Mouse (Mus musculus) CH12.LX (cell line): Measurements from ENCODE around the gene Mrps15. TPM values are rescaled to one million over a fixed set of nuclear protein-coding genes. Genes with fewer than 3 reads are reported as not detected.

Experiments
- DNase-seq: peaks from one replicate; pipeline ENCODE4 v3.0.0-alpha.2; 2013; ENCODE audit errors: extremely low read depth
- H3K27ac ChIP-seq: 2 replicates; pipeline ENCODE4 v1.5.1; 2012; ENCODE audit warnings: low read depth, mild to moderate bottlenecking, control low read depth, moderate library complexity; ENCODE audit not compliant: insufficient read depth
- H3K27me3 ChIP-seq: replicated peaks from 2 replicates; pipeline ENCODE3; 2012; ENCODE audit warnings: inconsistent platforms
- H3K36me3 ChIP-seq, 2 experiments: replicated peaks in 1 of 2; 2 replicates each; pipeline versions ENCODE3 to v1.6.1; 2012; ENCODE audit warnings: inconsistent platforms in 1 of 2, low read length in 1 of 2, mild to moderate bottlenecking in 1 of 2, mixed read lengths in 1 of 2, moderate library complexity in 1 of 2; ENCODE audit not compliant: control insufficient read depth in 1 of 2, insufficient read depth in 1 of 2
- H3K4me1 ChIP-seq, 2 experiments: 2 replicates each; pipeline ENCODE4 v1.6.1; 2012; ENCODE audit warnings: inconsistent platforms in 1 of 2, moderate library complexity in 1 of 2; ENCODE audit not compliant: insufficient read depth in 2 of 2, control insufficient read depth in 1 of 2
- H3K4me2 ChIP-seq: 2 replicates; pipeline ENCODE4 v1.6.1; 2012; ENCODE audit warnings: low read depth, mild to moderate bottlenecking, control low read depth; ENCODE audit not compliant: poor library complexity, insufficient read depth, severe bottlenecking
- H3K4me3 ChIP-seq, 3 experiments: fragments of 150-350 bp in 1 of 3; sonication (generic) in 1 of 3; replicated peaks in 1 of 3; 2 replicates each; pipeline versions ENCODE3 to v1.5.1; 2011 to 2012; ENCODE audit warnings: low read depth in 2 of 3, low read length in 2 of 3, mild to moderate bottlenecking in 2 of 3, moderate library complexity in 2 of 3, control low read depth in 1 of 3, improper control_type of control experiment in 1 of 3, inconsistent platforms in 1 of 3, mixed read lengths in 1 of 3; ENCODE audit not compliant: poor library complexity in 1 of 3
- H3K79me2 ChIP-seq: replicated peaks from 2 replicates; pipeline ENCODE4 v1.6.1; 2012; ENCODE audit warnings: mild to moderate bottlenecking, moderate library complexity; ENCODE audit not compliant: control insufficient read depth, poor library complexity, insufficient read depth, severe bottlenecking; ENCODE audit errors: extremely low read depth
- H3K9ac ChIP-seq: 2 replicates; pipeline ENCODE4 v1.6.1; 2012; ENCODE audit warnings: low read depth, mild to moderate bottlenecking, control low read depth, moderate library complexity; ENCODE audit not compliant: insufficient read depth
- H3K9me3 ChIP-seq: replicated peaks from 2 replicates; pipeline ENCODE3; 2012; ENCODE audit warnings: low read length, inconsistent platforms, mixed read lengths
- CHD1 ChIP-seq: IDR thresholded peaks from 2 replicates; pipeline ENCODE4 v1.6.1; 2012; ENCODE audit warnings: low read depth, low read length, improper control_type of control experiment, inconsistent platforms
- E2F4 ChIP-seq: IDR thresholded peaks from 2 replicates; pipeline ENCODE4 v1.6.1; 2011; ENCODE audit warnings: low read depth, low read length, improper control_type of control experiment; ENCODE audit not compliant: insufficient replicate concordance
- EP300 ChIP-seq: IDR thresholded peaks from 2 replicates; pipeline ENCODE4 v1.6.1; 2011; ENCODE audit warnings: low read length, improper control_type of control experiment
- HCFC1 ChIP-seq: IDR thresholded peaks from 2 replicates; pipeline ENCODE4 v1.6.1; 2012; ENCODE audit warnings: low read depth, mild to moderate bottlenecking, inconsistent platforms, low read length, improper control_type of control experiment
- JUN ChIP-seq: IDR thresholded peaks from 2 replicates; pipeline ENCODE4 v1.6.1; 2011; ENCODE audit warnings: low read depth, mild to moderate bottlenecking, low read length, improper control_type of control experiment, moderate library complexity; ENCODE audit not compliant: insufficient read depth
- JUND ChIP-seq: conservative IDR thresholded peaks from 2 replicates; pipeline ENCODE4 v1.6.1; 2011; ENCODE audit warnings: low read depth, low read length, improper control_type of control experiment
- KAT2A ChIP-seq: IDR thresholded peaks from 2 replicates; pipeline ENCODE4 v1.6.1; 2012; ENCODE audit warnings: low read length, improper control_type of control experiment, inconsistent platforms; ENCODE audit not compliant: insufficient replicate concordance
- MAFK ChIP-seq: IDR thresholded peaks from 2 replicates; pipeline ENCODE4 v1.6.1; 2011; ENCODE audit warnings: low read length, improper control_type of control experiment; ENCODE audit not compliant: insufficient replicate concordance
- MAZ ChIP-seq: IDR thresholded peaks from 2 replicates; pipeline ENCODE4 v1.6.1; 2012; ENCODE audit warnings: low read depth, mild to moderate bottlenecking, inconsistent platforms, low read length, improper control_type of control experiment, moderate library complexity
- NELFE ChIP-seq: IDR thresholded peaks from 2 replicates; pipeline ENCODE4 v1.6.1; 2011; ENCODE audit warnings: low read depth, low read length, improper control_type of control experiment
- NRF1 ChIP-seq: IDR thresholded peaks from 2 replicates; pipeline ENCODE4 v1.6.1; 2014; ENCODE audit warnings: low read depth, mild to moderate bottlenecking, inconsistent platforms, low read length, improper control_type of control experiment, moderate library complexity
- SIN3A ChIP-seq: IDR thresholded peaks from 2 replicates; pipeline ENCODE4 v1.6.1; 2012; ENCODE audit warnings: low read length, improper control_type of control experiment, inconsistent platforms
- SMC3 ChIP-seq: IDR thresholded peaks from 2 replicates; pipeline ENCODE4 v1.6.1; 2011; ENCODE audit warnings: low read depth, low read length, improper control_type of control experiment
- TBP ChIP-seq: conservative IDR thresholded peaks from 2 replicates; pipeline ENCODE4 v1.6.1; 2011; ENCODE audit warnings: low read depth, low read length, improper control_type of control experiment
- TCF12 ChIP-seq: IDR thresholded peaks from 2 replicates; pipeline ENCODE4 v1.6.1; 2014; ENCODE audit warnings: low read depth, mild to moderate bottlenecking, inconsistent platforms, low read length, improper control_type of control experiment
- USF1 ChIP-seq: IDR thresholded peaks from 2 replicates; pipeline ENCODE4 v1.6.1; 2014; ENCODE audit warnings: low read depth, mild to moderate bottlenecking, inconsistent platforms, low read length, improper control_type of control experiment
- USF2 ChIP-seq: conservative IDR thresholded peaks from 2 replicates; pipeline ENCODE4 v1.6.1; 2011; ENCODE audit warnings: low read depth, low read length, improper control_type of control experiment
- ZC3H11A ChIP-seq: IDR thresholded peaks from 2 replicates; pipeline ENCODE4 v1.6.1; 2012; ENCODE audit warnings: low read depth, mild to moderate bottlenecking, inconsistent platforms, low read length, improper control_type of control experiment
- dilution Hi-C: fragments of 300-500 bp; cut with MboI; formaldehyde crosslinking; loops from 2 replicates; pipeline ENCODE4 v1.14.3; 2020; ENCODE audit warnings: low sequenced_read_pairs; ENCODE audit not compliant: extremely low pct_unique_long_range_greater_than_20kb, extremely low pct_ligation_motif_present
- in situ Hi-C: fragments of 300-500 bp; cut with MboI; formaldehyde crosslinking; loops from 3 replicates; pipeline ENCODE4 v1.14.3; 2019; ENCODE audit warnings: low sequenced_read_pairs, low pct_ligation_motif_present, low pct_unique_long_range_greater_than_20kb, mixed read lengths
- polyA plus RNA-seq: library from polyadenylated mRNA; unstranded; fragments of >175 nt; gene quantifications from 2 replicates; pipeline ENCODE4 v1.2.1, GENCODE M21; 2012; ENCODE audit warnings: low read depth; ENCODE audit not compliant: insufficient read length
- total RNA-seq, 2 experiments: library from RNA; depleted of rRNA; stranded (reverse); fragments of 300-350 nt in 1 of 2; fragments of >200 nt in 1 of 2; gene quantifications; 2 replicates each; pipeline ENCODE4 v1.2.3; 2012 to 2014

Mrps15 gene
- total and polyA plus RNA-seq, 3 experiments = 89.6 to 113 (median 102) TPM

DNA sequence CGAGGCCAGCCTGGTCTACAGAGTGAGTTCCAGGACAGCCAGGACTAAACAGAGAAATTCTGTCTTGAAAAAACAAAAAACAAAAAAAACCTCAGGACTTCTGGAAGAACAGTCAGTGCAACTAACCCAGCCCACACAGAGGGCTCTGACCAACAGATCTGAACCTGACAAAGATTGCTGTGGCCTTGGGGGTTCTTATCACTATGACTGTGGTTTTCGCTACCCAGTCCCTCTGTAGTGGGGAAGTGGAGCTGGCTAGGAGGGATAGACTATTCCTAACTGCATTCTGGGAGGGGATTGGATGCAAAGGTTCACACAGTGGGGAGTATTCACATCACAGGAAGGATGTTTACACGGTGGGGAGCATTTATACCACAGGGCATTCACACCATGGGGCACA is 17.7 kb upstream of the Mrps15 start:
- H3K79me2 ChIP-seq = no peaks in the 10 kb centered on the region
- no peaks in the 10 kb centered on the region for H3K36me3 ChIP-seq
- DNase-seq = no peak
- no peak overlapping the region for H3K27ac ChIP-seq
- TF ChIP-seq HCFC1 (no peak), E2F4 (no peak), ZC3H11A (no peak), JUND (no peak), USF1 (no peak), USF2 (no peak), EP300 (no peak), NRF1 (no peak), TCF12 (no peak), JUN (no peak), CHD1 (no peak), MAFK (no peak), KAT2A (no peak)
- TF ChIP-seq, all 38 proteins: peak for 0
- dilution Hi-C loops = no loop called here
- Histone ChIP-seq H3K9me3 (no peaks in the 10 kb centered on the region), H3K9ac (no peak overlapping the region), H3K4me3 (no peak overlapping the region), H3K27me3 (peaks cover 55% of the 10 kb centered on the region), H3K4me2 (no peak overlapping the region), H3K4me1 (no peaks in the 10 kb centered on the region)
- in situ Hi-C loops = no loop called here

DNA sequence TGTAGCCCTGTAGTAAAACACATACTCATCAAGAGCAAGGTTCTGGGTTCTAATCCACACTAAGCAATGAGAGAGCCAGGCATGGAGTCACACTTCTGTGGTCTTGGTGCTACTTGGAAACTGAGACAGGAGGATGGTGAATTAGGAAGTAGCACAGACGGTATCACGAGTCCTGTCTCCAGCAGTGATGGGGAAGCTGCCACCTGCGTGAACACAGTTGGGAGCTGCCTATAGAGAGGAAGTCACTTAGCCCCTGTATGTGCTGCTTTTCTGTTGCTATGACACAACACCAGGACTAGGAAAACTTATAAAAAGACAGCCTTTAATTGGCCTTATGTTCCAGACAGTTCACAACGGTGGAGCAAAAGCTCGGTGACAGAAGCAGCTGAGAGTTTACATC is 16.0 kb upstream of the Mrps15 start:
- TF ChIP-seq MAZ = no peak
- H3K4me1 ChIP-seq = no peaks in the 10 kb centered on the region
- H3K36me3 ChIP-seq = no peaks in the 10 kb centered on the region
- in situ Hi-C loops = no loop called here
- H3K27me3 ChIP-seq = peaks cover 64% of the 10 kb centered on the region
- no peak for DNase-seq
- no peak overlapping the region for H3K4me3 ChIP-seq
- no peaks in the 10 kb centered on the region for H3K79me2 ChIP-seq
- dilution Hi-C loops = no loop called here
- H3K9me3 ChIP-seq = no peaks in the 10 kb centered on the region
- no peak overlapping the region for H3K4me2 ChIP-seq
- H3K27ac ChIP-seq = no peak overlapping the region
- H3K9ac ChIP-seq = no peak overlapping the region

DNA sequence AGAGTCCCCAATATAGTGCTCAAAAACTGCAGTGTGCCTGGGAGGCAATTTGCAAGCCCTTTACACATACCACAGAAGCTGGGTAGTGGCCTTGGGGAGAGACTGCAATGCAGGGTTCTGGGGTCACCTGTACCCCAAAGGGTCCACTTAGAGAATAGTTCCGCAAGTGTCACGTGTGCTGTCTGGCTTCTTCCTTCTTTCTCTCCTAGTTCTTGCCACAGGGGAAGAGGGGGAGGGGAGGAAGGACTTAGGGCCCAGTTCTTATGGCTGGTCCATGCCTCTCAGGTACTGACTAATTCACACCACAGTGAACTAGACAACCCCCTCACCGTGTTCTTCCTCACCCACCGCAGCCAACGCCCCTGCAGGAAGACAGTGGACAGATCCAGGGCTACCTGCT is 11.3 kb upstream of the Mrps15 start:
- H3K4me2 ChIP-seq = no peak overlapping the region
- dilution Hi-C loops = no loop called here
- TF ChIP-seq TBP = no peak
- no peak for TF ChIP-seq JUN
- TF ChIP-seq SMC3 = no peak
- TF ChIP-seq SIN3A = no peak
- no peak for TF ChIP-seq HCFC1
- no peak for TF ChIP-seq USF1
- no peak for TF ChIP-seq KAT2A
- TF ChIP-seq ZC3H11A = no peak
- no peak for TF ChIP-seq NELFE
- no peaks in the 10 kb centered on the region for H3K9me3 ChIP-seq
- H3K4me3 ChIP-seq = no peak overlapping the region
- peaks cover 61% of the 10 kb centered on the region for H3K27me3 ChIP-seq
- in situ Hi-C loops = no loop called here
- no peak overlapping the region for H3K9ac ChIP-seq
- H3K27ac ChIP-seq = no peak overlapping the region
- no peak for DNase-seq
- H3K4me1 ChIP-seq = no peaks in the 10 kb centered on the region
- H3K79me2 ChIP-seq = no peaks in the 10 kb centered on the region
- no peaks in the 10 kb centered on the region for H3K36me3 ChIP-seq
